Comparison of ENCODE assay signal across 12 mouse cellular contexts in the genomic region with DNA sequence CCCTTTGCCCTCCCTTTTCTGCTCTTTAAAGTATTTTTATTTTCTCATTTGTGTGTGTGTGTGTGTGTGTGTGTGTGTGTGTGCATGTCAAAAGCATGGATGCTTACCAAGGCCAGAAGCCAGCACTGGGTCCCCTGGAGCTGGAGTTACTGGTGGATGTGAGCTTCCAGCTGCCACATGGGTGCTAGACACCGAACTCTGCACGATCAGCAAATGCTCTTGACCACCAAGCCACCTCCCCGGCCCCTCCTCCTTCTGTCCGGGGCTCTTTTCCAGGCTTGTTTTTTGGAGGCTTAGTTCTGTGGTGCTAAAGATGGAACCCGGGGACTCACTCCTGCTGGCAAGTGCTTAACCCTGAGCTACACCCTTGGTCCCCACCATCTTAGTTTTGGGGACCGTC. TPM values are rescaled to one million over a fixed set of nuclear protein-coding genes. Genes with fewer than 3 reads are reported as not detected.
DNase-seq lines count a peak whose midpoint lies in the region; ATAC-seq and TF ChIP-seq lines count a peak whose summit lies in the region.
"Had no signal": no experiment of that assay in that cellular context is flagged by ENCODE, and none has a peak within 500 bp of the region (broad histone marks: within the 10 kb centered on the region; RNA-seq: fewer than 3 reads in every experiment).

No protein-coding gene starts in this region.

- H3K27me3 ChIP-seq in liver, embryonic 11.5 days (replicated peaks; ENCODE audit: control insufficient read depth, insufficient read depth, low read length): no peaks in the 10 kb centered on the region
- H3K27me3 ChIP-seq in liver, embryonic 12.5 days (replicated peaks): no peaks in the 10 kb centered on the region
- H3K27me3 ChIP-seq: midbrain, embryonic 15.5 days; Patski had no signal

- DNase-seq in liver, embryonic 11.5 days (ENCODE audit: low spot score): no peak
- DNase-seq in liver: no peak
- DNase-seq in R1 (ENCODE audit: low read depth, low spot score): peak; percentile 44
- DNase-seq in testis, postnatal 10 days (ENCODE audit: low spot score): no peak
- DNase-seq in thymus, postnatal 10 days (ENCODE audit: low spot score in 2 of 2): no peak
- DNase-seq: embryo, embryonic 11 days; left cerebral cortex, postnatal 4 days had no signal

- H3K27ac ChIP-seq in liver, embryonic 11.5 days (ENCODE audit: low read depth, low read length): peak overlapping the region; percentile 67; the same call in 1 of the 2 replicates
- H3K27ac ChIP-seq in cortical plate, adult 2 months (ENCODE audit: insufficient read depth, low read length): peak overlapping the region; percentile 53; the same call in 1 of the 2 replicates
- peak overlapping the region; percentile 81 for H3K27ac ChIP-seq in liver, embryonic 12.5 days
- H3K27ac ChIP-seq: midbrain, embryonic 15.5 days had no signal

- H3K4me2 ChIP-seq in liver, embryonic 11.5 days: peak overlapping the region; percentile 95
- H3K4me2 ChIP-seq in liver, embryonic 12.5 days: peak overlapping the region; percentile 98
- H3K4me2 ChIP-seq: midbrain, embryonic 15.5 days had no signal

- TF ChIP-seq POLR2A in cortical plate, adult 2 months (IDR thresholded peaks at IDR 0.05; ENCODE audit: extremely low read depth, insufficient read depth, low read length): no peak

- no peaks in the 10 kb centered on the region for H3K9me3 ChIP-seq in liver, embryonic 11.5 days (ENCODE audit: control insufficient read depth, low read length)
- H3K9me3 ChIP-seq in liver, embryonic 12.5 days (replicated peaks): no peaks in the 10 kb centered on the region
- H3K9me3 ChIP-seq: midbrain, embryonic 15.5 days had no signal

- no peak for TF ChIP-seq CTCF in cortical plate, adult 2 months (IDR thresholded peaks at IDR 0.05; ENCODE audit: extremely low read depth, insufficient read depth, low read length)

- peaks cover 45% of the 10 kb centered on the region for H3K4me1 ChIP-seq in liver, embryonic 11.5 days (replicated peaks; ENCODE audit: control insufficient read depth, insufficient read depth, low read length)
- H3K4me1 ChIP-seq in cortical plate, adult 2 months (ENCODE audit: control insufficient read depth, insufficient read depth, low read length): peaks cover 7% of the 10 kb centered on the region
- H3K4me1 ChIP-seq in liver, embryonic 12.5 days: peaks cover 62% of the 10 kb centered on the region

- 58% methylated on average over 6 of the region's 6 CpGs for WGBS in liver, embryonic 11.5 days
- WGBS in liver, embryonic 12.5 days (ENCODE audit: insufficient replicate concordance): 44% methylated on average over 6 of the region's 6 CpGs

- H3K4me3 ChIP-seq in liver, embryonic 11.5 days (ENCODE audit: low read depth, low read length): peak overlapping the region; percentile 30
- H3K4me3 ChIP-seq in cortical plate, adult 2 months (ENCODE audit: insufficient read depth, low read length): peak overlapping the region; percentile 20
- peak overlapping the region; percentile 40 for H3K4me3 ChIP-seq in liver, embryonic 12.5 days
- H3K4me3 ChIP-seq: midbrain, embryonic 15.5 days had no signal

- no peaks in the 10 kb centered on the region for H3K36me3 ChIP-seq in liver, embryonic 11.5 days (ENCODE audit: control insufficient read depth, insufficient read depth, low read length)
- H3K36me3 ChIP-seq in liver, embryonic 12.5 days: no peaks in the 10 kb centered on the region
- H3K36me3 ChIP-seq: midbrain, embryonic 15.5 days had no signal

- no peak for ATAC-seq in liver, embryonic 11.5 days (replicated peaks; ENCODE audit: low FRiP score)
- ATAC-seq in liver, embryonic 12.5 days: no peak
- ATAC-seq: forebrain, embryonic 16.5 days; midbrain, embryonic 15.5 days; Patski had no signal

- peak overlapping the region; percentile 1; the same call in 1 of the 2 replicates for H3K9ac ChIP-seq in liver, embryonic 11.5 days (ENCODE audit: low read depth, low read length)
- H3K9ac ChIP-seq in liver, embryonic 12.5 days: peak overlapping the region; percentile 56
- H3K9ac ChIP-seq: midbrain, embryonic 15.5 days had no signal

RNA-seq across cellular contexts. Expression of a gene that starts 3.7 kb away (rescaled TPM):
- polyA plus RNA-seq in liver, embryonic 11.5 days (2014; fragmentation: Nextera tagmentation; extraction: Ambion mirVana): 13.1 and 13.3 TPM in 2 replicates
- polyA plus RNA-seq in cortical plate, adult 2 months (2012; rRNA removed): 40.2 and 40.6 TPM in 2 replicates
- 7.6 and 8.2 TPM in 2 replicates for polyA plus RNA-seq in liver, embryonic 12.5 days (2016; fragmentation: Nextera tagmentation; extraction: Ambion mirVana)

RNA-seq across cellular contexts. Expression of a gene that starts 25.3 kb away (rescaled TPM):
- 53.9 and 56.9 TPM in 2 replicates for polyA plus RNA-seq in liver, embryonic 11.5 days (2014; fragmentation: Nextera tagmentation; extraction: Ambion mirVana)
- 1.5 and 2.4 TPM in 2 replicates for polyA plus RNA-seq in cortical plate, adult 2 months (2012; rRNA removed)
- polyA plus RNA-seq in liver, embryonic 12.5 days (2016; fragmentation: Nextera tagmentation; extraction: Ambion mirVana): 37.3 and 41.1 TPM in 2 replicates

RNA-seq across cellular contexts. Expression of a gene that starts 25.6 kb away (rescaled TPM):
- polyA plus RNA-seq in liver, embryonic 11.5 days (2014; fragmentation: Nextera tagmentation; extraction: Ambion mirVana): 94.4 and 101 TPM in 2 replicates
- 19.6 and 21.6 TPM in 2 replicates for polyA plus RNA-seq in cortical plate, adult 2 months (2012; rRNA removed)
- 83.5 and 87.1 TPM in 2 replicates for polyA plus RNA-seq in liver, embryonic 12.5 days (2016; fragmentation: Nextera tagmentation; extraction: Ambion mirVana)

RNA-seq across cellular contexts. Expression of a gene that starts 31.9 kb away (rescaled TPM):
- polyA plus RNA-seq in liver, embryonic 11.5 days (2014; fragmentation: Nextera tagmentation; extraction: Ambion mirVana): 0.63 and 0.88 TPM in 2 replicates
- 7.2 and 7.3 TPM in 2 replicates for polyA plus RNA-seq in cortical plate, adult 2 months (2012; rRNA removed)
- polyA plus RNA-seq in liver, embryonic 12.5 days (2016; fragmentation: Nextera tagmentation; extraction: Ambion mirVana): 0.66 and 0.92 TPM in 2 replicates

RNA-seq across cellular contexts. Expression of a gene that starts 46.5 kb away (rescaled TPM):
- polyA plus RNA-seq in liver, embryonic 11.5 days (2014; fragmentation: Nextera tagmentation; extraction: Ambion mirVana): 147 and 149 TPM in 2 replicates
- polyA plus RNA-seq in cortical plate, adult 2 months (2012; rRNA removed): 77.6 and 84.2 TPM in 2 replicates
- polyA plus RNA-seq in liver, embryonic 12.5 days (2016; fragmentation: Nextera tagmentation; extraction: Ambion mirVana): 86.0 and 93.4 TPM in 2 replicates

Comparison
In these comparisons a context has a peak if more than half of its experiments do, and no peak if none do; other contexts are left out.
1. RNA of a gene that starts 25.3 kb away (polyA plus RNA-seq): 53.9 to 56.9 TPM in liver, embryonic 11.5 days and 37.3 to 41.1 TPM in liver, embryonic 12.5 days; 1.5 to 2.4 TPM in cortical plate, adult 2 months; every median in the first group is over 10 times any median in the second.
2. Peak in every context shown above with its lines, with median percentiles within 50 percentile points of each other: H3K27ac ChIP-seq and H3K4me3 ChIP-seq.